Mouse (Mus musculus): Measurements from ENCODE around the gene Cstad. TPM values are rescaled to one million over a fixed set of nuclear protein-coding genes. Genes with fewer than 3 reads are reported as not detected.
A peak's percentile ranks its signal among the peaks of the same experiment; 100 is the strongest.

Gene Cstad
- polyA plus RNA-seq, 1 experiment from 2014 or later: 0.69 TPM

DNA sequence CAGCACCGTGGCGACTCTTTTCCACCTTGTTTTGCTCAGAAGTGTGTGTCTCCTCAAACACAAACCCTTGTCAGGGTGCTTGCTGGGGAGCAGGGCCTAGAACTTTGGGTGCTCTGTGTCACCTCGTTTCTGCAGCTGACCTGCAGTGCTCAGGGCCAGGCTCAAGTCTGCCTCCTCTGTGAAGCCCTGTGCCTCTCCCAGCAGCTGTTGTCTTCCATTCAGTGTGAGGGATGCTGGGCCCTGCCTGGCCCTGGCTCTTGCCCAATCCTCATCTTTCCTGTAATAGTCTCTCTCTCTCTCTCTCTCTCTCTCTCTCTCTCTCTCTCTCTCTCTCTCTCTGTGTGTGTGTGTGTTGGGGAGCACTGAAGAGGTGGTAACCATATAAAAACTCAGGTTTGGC lies 32.3 kb upstream of the Cstad start:
- Histone ChIP-seq H3K4me1 (replicated peaks; ENCODE audit: control insufficient read depth, insufficient read depth, low read length) (no peaks in the 10 kb centered on the region; the same call in 1 of the 2 replicates), H3K9me3 (ENCODE audit: control insufficient read depth, low read length) (no peaks in the 10 kb centered on the region), H3K4me3 (ENCODE audit: low read length) (no peak overlapping the region), H3K9ac (ENCODE audit: low read length) (no peak overlapping the region), H3K4me2 (ENCODE audit: low read depth, low read length) (no peak overlapping the region), H3K27me3 (ENCODE audit: control insufficient read depth, insufficient read depth, low read depth, low read length) (no peaks in the 10 kb centered on the region), H3K36me3 (ENCODE audit: control insufficient read depth, insufficient read depth, low read length) (no peaks in the 10 kb centered on the region), H3K27ac (ENCODE audit: low read length) (no peak overlapping the region)
- ATAC-seq (ENCODE audit: low read depth): no peak
- WGBS: 67% methylated on average over 3 of the region's 3 CpGs

DNA sequence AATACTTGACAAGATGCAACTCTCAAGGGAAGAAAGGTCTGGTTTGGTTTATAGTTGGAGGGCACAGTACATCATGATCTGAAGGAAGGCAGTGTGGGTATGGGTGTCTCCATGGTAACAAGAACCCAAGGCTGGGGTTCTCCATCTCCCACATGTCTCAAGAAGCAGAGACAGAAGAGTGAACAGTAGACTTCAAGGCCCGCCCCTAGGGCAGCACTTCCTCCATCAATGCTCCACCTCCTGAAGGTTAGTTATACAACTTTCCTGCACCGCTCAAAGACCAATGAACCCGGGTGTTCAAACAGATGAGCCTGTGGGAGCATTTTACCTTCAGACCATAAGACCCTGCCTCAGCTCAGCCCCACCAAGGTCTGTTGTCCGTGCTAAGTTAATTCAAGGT lies 23.2 kb upstream of the Cstad start:
- 85% methylated on average over 4 of the region's 4 CpGs for WGBS
- H3K9me3 ChIP-seq (ENCODE audit: control insufficient read depth, low read length): no peaks in the 10 kb centered on the region
- H3K4me3 ChIP-seq (ENCODE audit: low read length): no peak overlapping the region
- H3K9ac ChIP-seq (ENCODE audit: low read length): no peak overlapping the region
- no peak overlapping the region for H3K4me2 ChIP-seq (ENCODE audit: low read depth, low read length)
- no peaks in the 10 kb centered on the region for H3K36me3 ChIP-seq (ENCODE audit: control insufficient read depth, insufficient read depth, low read length)
- no peak for ATAC-seq (ENCODE audit: low read depth)
- no peak overlapping the region for H3K27ac ChIP-seq (ENCODE audit: low read length)
- no peaks in the 10 kb centered on the region for H3K27me3 ChIP-seq (ENCODE audit: control insufficient read depth, insufficient read depth, low read depth, low read length)
- no peaks in the 10 kb centered on the region; the same call in 1 of the 2 replicates for H3K4me1 ChIP-seq (replicated peaks; ENCODE audit: control insufficient read depth, insufficient read depth, low read length)

DNA sequence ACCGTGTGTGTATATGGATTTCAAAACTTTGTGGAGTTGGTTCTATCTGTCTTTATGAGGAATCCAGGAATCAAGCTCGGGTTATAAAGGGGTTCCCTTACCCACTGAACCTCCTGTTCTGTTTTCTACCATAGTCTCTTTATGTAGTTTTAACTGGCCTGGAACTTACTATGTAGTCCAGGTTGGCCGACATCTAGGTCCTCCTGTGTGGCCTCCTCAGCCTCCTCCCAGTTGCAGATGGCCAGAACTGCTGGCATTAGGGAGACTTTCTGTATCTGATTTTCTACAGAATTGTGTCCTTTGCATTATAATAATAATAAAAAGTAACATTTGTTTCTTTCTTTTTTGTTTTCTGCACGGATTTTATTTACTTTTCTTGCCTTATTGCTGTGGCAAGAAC lies 21.3 kb upstream of the Cstad start:
- ATAC-seq (ENCODE audit: low read depth): no peak
- no peaks in the 10 kb centered on the region for H3K27me3 ChIP-seq (ENCODE audit: control insufficient read depth, insufficient read depth, low read depth, low read length)
- no peak overlapping the region for H3K9ac ChIP-seq (ENCODE audit: low read length)
- H3K4me2 ChIP-seq (ENCODE audit: low read depth, low read length): no peak overlapping the region
- no peaks in the 10 kb centered on the region for H3K4me1 ChIP-seq (replicated peaks; ENCODE audit: control insufficient read depth, insufficient read depth, low read length)
- H3K27ac ChIP-seq (ENCODE audit: low read length): no peak overlapping the region
- no peak overlapping the region for H3K4me3 ChIP-seq (ENCODE audit: low read length)
- H3K36me3 ChIP-seq (ENCODE audit: control insufficient read depth, insufficient read depth, low read length): no peaks in the 10 kb centered on the region
- 78% methylated on average over 4 of the region's 4 CpGs for WGBS
- H3K9me3 ChIP-seq (ENCODE audit: control insufficient read depth, low read length): no peaks in the 10 kb centered on the region

DNA sequence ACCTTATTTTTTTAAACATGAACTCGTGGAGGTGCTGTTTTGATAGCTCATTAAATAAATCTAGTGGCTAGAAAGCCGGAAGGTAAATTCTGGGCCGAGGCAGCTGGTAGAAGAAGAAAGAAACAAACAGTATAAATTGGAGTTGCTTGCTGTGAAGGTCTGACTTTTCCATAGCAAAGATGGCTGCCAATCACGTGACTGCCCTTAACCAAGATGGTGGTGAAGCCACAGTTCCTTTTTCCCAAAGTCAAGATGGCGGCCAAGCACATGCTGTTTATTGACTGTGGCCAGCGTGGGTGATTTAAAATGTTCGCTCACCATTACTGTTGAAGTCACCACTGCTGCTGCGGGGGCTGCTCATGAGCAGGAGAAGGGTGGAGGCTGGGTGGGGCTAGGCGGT lies 17.8 kb upstream of the Cstad start:
- no peak overlapping the region for H3K4me3 ChIP-seq (ENCODE audit: low read length)
- no peak overlapping the region for H3K4me2 ChIP-seq (ENCODE audit: low read depth, low read length)
- H3K9me3 ChIP-seq (ENCODE audit: control insufficient read depth, low read length): peaks cover 6% of the 10 kb centered on the region; the same call in 1 of the 2 replicates
- no peak overlapping the region for H3K27ac ChIP-seq (ENCODE audit: low read length)
- 89% methylated on average over 9 of the region's 9 CpGs for WGBS
- no peaks in the 10 kb centered on the region for H3K4me1 ChIP-seq (replicated peaks; ENCODE audit: control insufficient read depth, insufficient read depth, low read length)
- H3K9ac ChIP-seq (ENCODE audit: low read length): no peak overlapping the region
- ATAC-seq (ENCODE audit: low read depth): no peak
- H3K36me3 ChIP-seq (ENCODE audit: control insufficient read depth, insufficient read depth, low read length): no peaks in the 10 kb centered on the region
- H3K27me3 ChIP-seq (ENCODE audit: control insufficient read depth, insufficient read depth, low read depth, low read length): no peaks in the 10 kb centered on the region

DNA sequence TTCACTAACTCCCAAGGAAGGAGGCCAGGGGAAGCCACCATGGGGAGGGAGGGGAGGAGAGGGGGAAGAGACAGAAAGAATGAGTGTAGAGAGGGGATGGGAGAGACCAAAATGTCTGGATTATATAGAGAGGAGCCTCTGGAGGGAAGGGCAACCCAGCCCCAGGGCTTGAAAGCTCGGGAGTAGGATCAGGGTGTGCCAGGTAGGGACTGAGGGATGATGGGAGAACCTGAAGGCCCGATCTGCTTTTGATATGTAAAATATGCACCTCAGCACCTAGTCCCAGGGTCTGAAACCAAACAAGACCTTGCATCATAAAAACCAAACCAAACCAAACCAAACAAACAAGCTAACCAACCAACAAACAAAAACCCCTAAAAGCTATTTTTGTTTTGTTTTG lies 16.8 kb upstream of the Cstad start:
- no peak overlapping the region for H3K27ac ChIP-seq (ENCODE audit: low read length)
- ATAC-seq (ENCODE audit: low read depth): no peak
- H3K4me1 ChIP-seq (replicated peaks; ENCODE audit: control insufficient read depth, insufficient read depth, low read length): no peaks in the 10 kb centered on the region
- H3K36me3 ChIP-seq (ENCODE audit: control insufficient read depth, insufficient read depth, low read length): no peaks in the 10 kb centered on the region
- H3K9ac ChIP-seq (ENCODE audit: low read length): no peak overlapping the region
- no peak overlapping the region for H3K4me2 ChIP-seq (ENCODE audit: low read depth, low read length)
- H3K27me3 ChIP-seq (ENCODE audit: control insufficient read depth, insufficient read depth, low read depth, low read length): no peaks in the 10 kb centered on the region
- peaks cover 7% of the 10 kb centered on the region; the same call in 1 of the 2 replicates for H3K9me3 ChIP-seq (ENCODE audit: control insufficient read depth, low read length)
- WGBS: 62% methylated on average over 2 of the region's 2 CpGs
- no peak overlapping the region for H3K4me3 ChIP-seq (ENCODE audit: low read length)

DNA sequence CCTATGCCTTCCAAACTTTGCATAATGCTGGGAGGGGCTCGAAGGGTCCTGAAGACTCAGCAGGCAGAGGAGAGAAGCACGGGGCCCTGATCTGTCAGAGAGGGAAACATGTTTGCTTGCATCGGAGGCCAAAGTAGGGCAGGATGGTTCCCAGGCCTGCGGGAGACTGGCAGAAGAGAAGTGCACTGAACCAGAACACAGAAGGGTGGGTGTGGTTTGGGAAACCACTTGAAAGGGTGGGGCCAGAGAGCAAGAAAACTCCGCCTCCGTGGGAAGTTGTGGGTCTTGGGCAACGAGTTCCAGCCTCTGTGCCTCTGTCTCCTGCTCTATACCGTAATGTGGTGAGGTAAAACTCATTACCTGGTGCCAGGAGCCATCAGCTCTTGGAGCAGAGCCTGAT lies 7.7 kb upstream of the Cstad start:
- H3K9me3 ChIP-seq (ENCODE audit: control insufficient read depth, low read length): no peaks in the 10 kb centered on the region
- ATAC-seq (ENCODE audit: low read depth): peak; percentile 18; the same call in 1 of the 2 replicates
- H3K4me3 ChIP-seq (ENCODE audit: low read length): no peak overlapping the region
- H3K4me1 ChIP-seq (replicated peaks; ENCODE audit: control insufficient read depth, insufficient read depth, low read length): peaks cover 26% of the 10 kb centered on the region
- no peak overlapping the region for H3K9ac ChIP-seq (ENCODE audit: low read length)
- no peak overlapping the region for H3K27ac ChIP-seq (ENCODE audit: low read length)
- no peaks in the 10 kb centered on the region for H3K36me3 ChIP-seq (ENCODE audit: control insufficient read depth, insufficient read depth, low read length)
- H3K4me2 ChIP-seq (ENCODE audit: low read depth, low read length): no peak overlapping the region
- no peaks in the 10 kb centered on the region for H3K27me3 ChIP-seq (ENCODE audit: control insufficient read depth, insufficient read depth, low read depth, low read length)
- 24% methylated on average over 8 of the region's 8 CpGs for WGBS

DNA sequence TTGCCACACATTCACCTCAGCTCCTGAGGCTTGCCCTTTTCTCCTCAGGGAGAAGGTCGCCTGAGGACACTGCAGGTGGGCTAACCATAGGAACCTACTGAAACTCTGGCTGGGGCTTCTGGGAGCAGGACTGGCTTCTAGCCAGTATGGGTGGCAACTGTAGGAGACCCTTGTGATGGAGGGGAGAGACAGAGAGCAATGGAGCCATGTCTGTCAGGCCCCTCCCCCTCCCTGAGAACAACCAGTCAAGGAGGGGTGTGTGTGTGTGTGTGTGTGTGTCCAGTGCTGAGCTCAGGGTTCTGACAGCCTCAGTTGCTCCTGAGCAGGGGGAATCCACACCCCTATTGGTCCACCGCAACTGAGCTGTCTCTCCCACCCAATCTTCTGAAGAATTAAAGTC lies 7.2 kb upstream of the Cstad start:
- WGBS: 39% methylated on average over 2 of the region's 2 CpGs
- no peaks in the 10 kb centered on the region for H3K27me3 ChIP-seq (ENCODE audit: control insufficient read depth, insufficient read depth, low read depth, low read length)
- no peaks in the 10 kb centered on the region for H3K9me3 ChIP-seq (ENCODE audit: control insufficient read depth, low read length)
- H3K9ac ChIP-seq (ENCODE audit: low read length): no peak overlapping the region
- H3K4me1 ChIP-seq (replicated peaks; ENCODE audit: control insufficient read depth, insufficient read depth, low read length): peaks cover 26% of the 10 kb centered on the region
- H3K4me2 ChIP-seq (ENCODE audit: low read depth, low read length): no peak overlapping the region
- ATAC-seq (ENCODE audit: low read depth): no peak
- H3K4me3 ChIP-seq (ENCODE audit: low read length): no peak overlapping the region
- no peak overlapping the region for H3K27ac ChIP-seq (ENCODE audit: low read length)
- no peaks in the 10 kb centered on the region for H3K36me3 ChIP-seq (ENCODE audit: control insufficient read depth, insufficient read depth, low read length)

DNA sequence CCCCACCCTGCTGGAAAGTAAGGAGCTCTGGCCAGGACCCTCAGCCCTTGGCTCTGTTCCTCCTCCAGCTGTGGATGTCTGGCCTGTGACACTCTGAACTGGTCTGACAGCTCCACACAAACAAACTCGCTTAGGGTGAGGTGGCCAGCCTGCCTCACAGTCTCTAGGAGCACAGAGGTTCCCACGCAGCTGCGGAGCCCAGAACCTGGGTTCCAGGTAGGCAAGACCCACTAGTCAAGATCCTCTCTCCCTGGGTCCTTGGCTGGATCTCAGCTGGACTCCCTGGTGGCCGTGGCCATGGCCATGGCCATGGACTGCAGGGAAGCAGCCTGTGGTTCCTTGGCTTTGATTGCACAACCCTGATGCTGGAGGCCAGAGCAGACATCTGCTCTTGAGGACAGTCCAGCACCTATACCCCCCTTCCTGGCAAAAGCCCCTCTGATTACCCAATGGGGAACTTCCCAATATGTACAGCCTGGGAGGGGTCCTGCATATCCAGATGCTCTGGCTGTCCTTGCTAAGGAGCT lies 5.8 kb upstream of the Cstad start:
- H3K9ac ChIP-seq (ENCODE audit: low read length): no peak overlapping the region; the same call in 1 of the 2 replicates
- peak overlapping the region; percentile 85 for H3K27ac ChIP-seq (ENCODE audit: low read length)
- no peak overlapping the region for H3K4me3 ChIP-seq (ENCODE audit: low read length)
- peak; percentile 81 for ATAC-seq (ENCODE audit: low read depth)
- H3K4me2 ChIP-seq (ENCODE audit: low read depth, low read length): no peak overlapping the region
- no peaks in the 10 kb centered on the region for H3K27me3 ChIP-seq (ENCODE audit: control insufficient read depth, insufficient read depth, low read depth, low read length)
- H3K4me1 ChIP-seq (replicated peaks; ENCODE audit: control insufficient read depth, insufficient read depth, low read length): peaks cover 34% of the 10 kb centered on the region
- no peaks in the 10 kb centered on the region for H3K36me3 ChIP-seq (ENCODE audit: control insufficient read depth, insufficient read depth, low read length)
- no peaks in the 10 kb centered on the region for H3K9me3 ChIP-seq (ENCODE audit: control insufficient read depth, low read length)
- WGBS: 57% methylated on average over 4 of the region's 4 CpGs

DNA sequence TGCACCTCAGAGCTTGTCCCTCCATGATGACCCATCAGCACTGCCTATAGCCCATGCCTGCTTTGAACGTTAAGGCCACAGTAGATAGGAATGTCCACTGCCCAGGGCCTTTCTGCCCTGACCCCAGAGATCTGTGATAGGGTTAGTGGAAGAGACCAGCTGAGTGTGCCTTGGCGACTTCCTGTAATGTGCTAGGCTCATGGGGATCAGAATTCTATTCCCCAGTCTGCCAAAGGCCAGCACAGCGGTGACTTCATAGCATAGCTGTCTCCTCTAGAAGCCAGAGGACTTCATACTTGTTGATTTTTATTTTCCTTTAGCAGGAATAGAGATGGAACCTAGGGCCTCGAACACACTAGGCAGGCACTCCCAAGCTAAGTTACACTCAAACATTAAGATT lies 5.1 kb upstream of the Cstad start:
- no peak overlapping the region for H3K4me2 ChIP-seq (ENCODE audit: low read depth, low read length)
- no peak for ATAC-seq (ENCODE audit: low read depth)
- no peaks in the 10 kb centered on the region for H3K27me3 ChIP-seq (ENCODE audit: control insufficient read depth, insufficient read depth, low read depth, low read length)
- H3K27ac ChIP-seq (ENCODE audit: low read length): peak overlapping the region; percentile 85
- H3K4me1 ChIP-seq (replicated peaks; ENCODE audit: control insufficient read depth, insufficient read depth, low read length): peaks cover 40% of the 10 kb centered on the region
- no peaks in the 10 kb centered on the region for H3K36me3 ChIP-seq (ENCODE audit: control insufficient read depth, insufficient read depth, low read length)
- no peak overlapping the region; the same call in 1 of the 2 replicates for H3K9ac ChIP-seq (ENCODE audit: low read length)
- H3K9me3 ChIP-seq (ENCODE audit: control insufficient read depth, low read length): no peaks in the 10 kb centered on the region
- no peak overlapping the region for H3K4me3 ChIP-seq (ENCODE audit: low read length)
- 65% methylated on average over 4 of the region's 4 CpGs for WGBS

DNA sequence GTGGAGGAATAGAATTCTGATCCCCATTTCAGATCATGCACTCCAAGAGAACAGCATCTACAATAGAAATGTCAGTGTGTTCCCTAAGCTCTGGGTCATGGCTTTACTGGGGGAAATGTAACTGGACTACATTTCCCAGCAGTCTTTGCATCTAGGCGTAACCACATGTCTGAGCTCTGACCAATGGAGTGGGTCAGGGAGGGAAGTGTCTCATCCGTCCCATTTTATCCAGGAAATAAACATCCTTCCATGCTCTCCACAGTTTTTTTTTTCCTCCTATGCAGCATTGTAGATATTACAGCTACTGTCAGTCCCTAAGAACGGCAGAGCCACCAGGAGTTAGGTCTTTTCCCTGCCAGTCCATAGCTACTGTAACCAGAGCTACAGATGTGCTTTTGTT lies 3.9 kb upstream of the Cstad start:
- peaks cover 45% of the 10 kb centered on the region for H3K4me1 ChIP-seq (replicated peaks; ENCODE audit: control insufficient read depth, insufficient read depth, low read length)
- no peaks in the 10 kb centered on the region for H3K27me3 ChIP-seq (ENCODE audit: control insufficient read depth, insufficient read depth, low read depth, low read length)
- H3K9me3 ChIP-seq (ENCODE audit: control insufficient read depth, low read length): no peaks in the 10 kb centered on the region
- peak overlapping the region; percentile 48; the same call in 1 of the 2 replicates for H3K9ac ChIP-seq (ENCODE audit: low read length)
- H3K4me3 ChIP-seq (ENCODE audit: low read length): peak overlapping the region; percentile 23
- H3K36me3 ChIP-seq (ENCODE audit: control insufficient read depth, insufficient read depth, low read length): no peaks in the 10 kb centered on the region
- ATAC-seq (ENCODE audit: low read depth): peak; percentile 47
- 0% methylated on average over 3 of the region's 3 CpGs for WGBS
- H3K27ac ChIP-seq (ENCODE audit: low read length): peak overlapping the region; percentile 79
- H3K4me2 ChIP-seq (ENCODE audit: low read depth, low read length): peak overlapping the region; percentile 44
